Mouse (Mus musculus) E14TG2a.4 (cell line): ENCODE measurements around the gene Tapbpl.

Experiments used
- H3K27me3 ChIP-seq: 2 replicates; pipeline ENCODE4 v1.6.1; 2014; ENCODE audit warnings: low read length, control low read depth; ENCODE audit not compliant: insufficient read depth
- H3K36me3 ChIP-seq: 2 replicates; pipeline ENCODE4 v1.6.1; 2014; ENCODE audit warnings: low read length, control low read depth; ENCODE audit not compliant: insufficient read depth
- H3K4me1 ChIP-seq: replicated peaks from 2 replicates; pipeline ENCODE4 v1.6.1; 2014; ENCODE audit warnings: low read depth, low read length, control low read depth
- H3K4me3 ChIP-seq: replicated peaks from 2 replicates; pipeline ENCODE4 v1.5.1; 2014; ENCODE audit warnings: mild to moderate bottlenecking, low read length
- H3K9me3 ChIP-seq: 2 replicates; pipeline ENCODE4 v1.6.1; 2014; ENCODE audit warnings: low read length, control low read depth
- CTCF ChIP-seq: conservative IDR thresholded peaks from 2 replicates; pipeline ENCODE4 v1.5.1; 2014; ENCODE audit warnings: low read length
- NANOG ChIP-seq: IDR thresholded peaks from 2 replicates; pipeline ENCODE4 v1.6.1; 2014; ENCODE audit warnings: borderline replicate concordance, low read length, mixed read lengths
- POU5F1 ChIP-seq: IDR thresholded peaks from 2 replicates; pipeline ENCODE4 v1.6.1; 2014; ENCODE audit warnings: low read length, borderline replicate concordance

The Tapbpl gene

DNA sequence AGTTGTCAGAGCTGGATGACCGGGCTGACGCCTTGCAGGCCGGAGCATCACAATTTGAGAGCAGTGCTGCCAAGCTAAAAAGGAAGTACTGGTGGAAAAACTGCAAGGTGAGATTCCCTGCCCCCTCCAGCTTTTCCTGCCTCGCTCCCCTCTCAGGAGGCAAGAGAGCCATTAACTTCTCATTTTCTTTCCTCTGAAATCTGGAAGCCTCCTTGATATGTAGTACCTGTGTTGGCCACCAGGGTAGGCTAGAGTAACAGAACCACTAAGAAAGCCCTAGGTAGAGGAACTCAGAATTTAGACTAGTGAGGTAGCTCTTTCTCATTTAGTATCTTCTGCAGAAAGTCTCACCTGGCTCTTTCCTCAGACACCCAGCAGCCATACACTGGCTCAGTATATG is 12.7 kb downstream of the Tapbpl start:
- Histone ChIP-seq H3K27me3 (peaks cover 13% of the 10 kb centered on the region), H3K4me1 (peaks cover 37% of the 10 kb centered on the region), H3K4me3 (no peak overlapping the region), H3K36me3 (peaks cover 22% of the 10 kb centered on the region), H3K9me3 (no peaks in the 10 kb centered on the region)
- TF ChIP-seq CTCF (peak; percentile 94), NANOG (no peak), POU5F1 (no peak)

GRCm38 (mm10) chr6:125217899-125218298 is 13.8 kb downstream of the Tapbpl start:
- H3K4me1 ChIP-seq: peaks cover 37% of the 10 kb centered on the region
- H3K36me3 ChIP-seq: peaks cover 13% of the 10 kb centered on the region
- no peaks in the 10 kb centered on the region for H3K9me3 ChIP-seq
- no peak overlapping the region for H3K4me3 ChIP-seq
- TF ChIP-seq NANOG: no peak
- H3K27me3 ChIP-seq: peaks cover 17% of the 10 kb centered on the region

DNA sequence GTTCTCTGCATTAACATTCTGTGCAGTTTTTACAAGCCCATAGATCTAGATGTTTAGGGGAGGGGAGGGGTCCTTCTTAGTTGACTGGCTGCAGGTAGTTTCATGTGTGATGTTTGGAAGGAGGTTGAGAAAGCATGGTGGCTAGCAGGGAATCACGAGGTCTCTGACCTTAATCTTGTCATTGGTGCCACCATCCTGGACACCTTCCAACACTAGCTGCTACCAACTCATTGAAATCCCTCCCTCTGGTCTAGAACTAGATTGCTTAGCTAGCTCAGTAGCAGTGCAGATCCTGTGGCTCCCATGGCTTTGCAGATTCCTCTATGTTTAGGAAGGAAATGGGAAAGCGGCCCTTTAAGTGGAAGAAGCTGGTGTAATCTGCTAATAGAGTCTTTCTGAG is 14.8 kb downstream of the Tapbpl start:
- Histone ChIP-seq H3K4me1 (peaks cover 37% of the 10 kb centered on the region), H3K9me3 (no peaks in the 10 kb centered on the region), H3K27me3 (peaks cover 22% of the 10 kb centered on the region), H3K36me3 (peaks cover 11% of the 10 kb centered on the region), H3K4me3 (no peak overlapping the region)
- TF ChIP-seq POU5F1: no peak
- no peak for TF ChIP-seq CTCF
- no peak for TF ChIP-seq NANOG

- peak within 1 kb of the TSS; percentile 95 for H3K4me3 ChIP-seq
- peaks cover 24% of the 10 kb centered on the region for H3K27me3 ChIP-seq
- H3K9me3 ChIP-seq: no peaks in the 10 kb centered on the region
- TF ChIP-seq POU5F1 (peak; percentile 100), CTCF (no peak)
- peaks cover 26% of the 10 kb centered on the region for H3K4me1 ChIP-seq
- H3K36me3 ChIP-seq: peaks cover 11% of the 10 kb centered on the region
Observed at GRCm38 (mm10) chr6:125215148-125215954, 16.3 kb downstream of the Tapbpl start, which contains the start of gene Vamp1. Gene Vamp1 (plus strand): TSS chr6:125215551.

DNA sequence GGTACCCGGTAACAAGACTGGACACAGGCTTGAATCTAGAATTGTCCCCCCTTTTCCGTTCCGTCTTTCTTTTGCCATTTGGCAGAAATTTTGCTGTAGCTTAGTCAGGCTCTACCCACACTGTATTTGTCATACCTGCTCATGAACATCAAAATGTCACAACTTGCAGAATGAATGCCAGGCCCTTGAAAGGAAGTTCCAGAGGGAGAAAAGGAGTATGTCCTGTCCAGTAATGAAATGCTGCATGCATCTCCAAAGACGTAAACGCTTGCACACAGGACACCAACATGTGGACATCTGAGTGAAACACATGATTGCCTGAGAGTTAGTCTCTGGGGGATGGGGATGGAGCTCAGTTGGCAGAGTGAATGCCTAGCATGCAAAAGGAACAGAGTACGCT is 17.9 kb downstream of the Tapbpl start:
- Histone ChIP-seq H3K36me3 (no peaks in the 10 kb centered on the region; the same call in 1 of the 2 replicates), H3K9me3 (no peaks in the 10 kb centered on the region), H3K27me3 (peaks cover 24% of the 10 kb centered on the region), H3K4me1 (peaks cover 17% of the 10 kb centered on the region), H3K4me3 (no peak overlapping the region)
- TF ChIP-seq POU5F1 (no peak), NANOG (no peak), CTCF (no peak)

DNA sequence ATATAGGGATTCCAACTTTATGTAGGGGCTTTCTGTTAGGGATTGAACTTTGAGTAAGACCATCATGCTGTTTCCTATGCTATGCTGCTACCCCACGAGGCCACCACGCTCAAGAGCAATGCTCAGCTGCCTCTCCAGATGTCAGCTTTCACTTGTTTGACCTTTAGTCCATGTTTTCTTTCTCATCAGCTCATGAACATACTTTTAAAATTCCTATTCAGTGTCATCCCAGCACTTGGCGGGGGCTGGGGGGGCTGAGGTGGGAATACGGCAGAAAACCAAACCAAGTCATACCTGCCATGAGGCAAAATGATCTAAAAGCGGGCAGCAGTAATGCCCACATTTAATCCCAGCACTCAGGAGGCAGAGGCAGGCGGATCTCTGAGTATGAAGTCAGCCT is 18.5 kb downstream of the Tapbpl start:
- peaks cover 24% of the 10 kb centered on the region for H3K27me3 ChIP-seq
- H3K9me3 ChIP-seq: no peaks in the 10 kb centered on the region
- H3K36me3 ChIP-seq: no peaks in the 10 kb centered on the region; the same call in 1 of the 2 replicates
- TF ChIP-seq CTCF (no peak), POU5F1 (no peak)
- H3K4me3 ChIP-seq: no peak overlapping the region
- H3K4me1 ChIP-seq: peaks cover 11% of the 10 kb centered on the region

DNA sequence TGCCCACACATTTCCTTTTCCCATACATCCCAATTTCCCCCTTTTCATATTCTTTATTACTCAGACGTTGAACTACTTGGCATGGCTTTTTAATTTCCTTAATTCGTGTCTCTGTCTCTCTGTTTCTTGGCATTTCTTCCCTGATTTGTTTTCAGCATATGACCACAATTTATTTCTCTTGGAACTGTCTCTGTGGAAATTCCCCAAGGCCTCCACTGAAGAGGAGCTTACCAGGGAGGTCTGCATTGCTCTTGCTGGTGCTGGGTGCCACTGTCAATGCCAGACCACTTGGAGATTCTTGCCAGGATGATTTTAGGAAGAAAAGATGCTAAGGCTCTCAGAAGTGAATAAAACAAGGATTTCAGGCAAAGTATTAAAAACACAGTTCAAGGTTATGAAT is 19.0 kb downstream of the Tapbpl start:
- Histone ChIP-seq H3K4me3 (no peak overlapping the region), H3K4me1 (peaks cover 10% of the 10 kb centered on the region), H3K9me3 (no peaks in the 10 kb centered on the region), H3K27me3 (peaks cover 24% of the 10 kb centered on the region), H3K36me3 (no peaks in the 10 kb centered on the region)
- TF ChIP-seq CTCF: no peak
- TF ChIP-seq NANOG: no peak
- TF ChIP-seq POU5F1: no peak

DNA sequence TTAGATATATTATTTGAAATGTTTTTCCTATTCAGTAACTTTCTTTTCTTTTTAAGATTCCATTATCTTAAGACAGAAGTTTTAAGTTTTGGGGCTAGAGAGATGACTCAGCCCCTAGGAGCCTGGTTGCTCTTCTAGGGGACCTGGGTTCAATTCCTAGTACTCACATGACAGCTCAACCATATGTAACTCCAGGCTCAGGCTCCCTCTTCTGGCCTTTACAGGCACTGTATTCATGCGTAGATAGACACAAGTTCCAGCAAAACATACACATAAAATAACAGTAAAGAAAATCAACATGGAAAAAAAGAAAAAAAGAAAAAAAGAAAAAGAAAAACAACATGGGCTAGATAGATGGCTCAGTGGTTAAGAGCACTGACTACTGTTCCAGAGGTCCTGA is 21.2 kb downstream of the Tapbpl start:
- Histone ChIP-seq H3K36me3 (no peaks in the 10 kb centered on the region), H3K27me3 (peaks cover 12% of the 10 kb centered on the region), H3K4me3 (no peak overlapping the region), H3K4me1 (peaks cover 9% of the 10 kb centered on the region), H3K9me3 (no peaks in the 10 kb centered on the region)
- TF ChIP-seq POU5F1 (no peak), NANOG (no peak), CTCF (peak; percentile 37)

DNA sequence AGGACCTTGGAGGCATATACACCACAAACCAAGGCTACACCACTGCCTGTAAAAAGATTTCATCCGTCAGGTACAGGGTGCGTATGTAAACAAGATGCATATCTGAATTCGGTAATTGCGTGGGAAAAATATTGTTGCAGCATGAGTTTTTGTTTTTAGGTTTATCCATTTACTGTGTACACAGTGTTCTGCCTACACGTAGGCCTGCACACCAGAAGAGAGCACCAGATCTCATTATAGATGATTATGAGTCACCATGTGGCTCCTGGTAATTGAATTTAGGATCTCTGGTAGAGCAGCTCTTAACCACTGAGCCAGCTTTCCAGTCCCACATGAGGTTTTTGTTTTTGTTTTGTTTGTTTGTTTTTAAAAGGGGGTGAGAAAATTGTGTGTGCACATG is 34.5 kb downstream of the Tapbpl start:
- TF ChIP-seq CTCF (no peak), POU5F1 (no peak)
- Histone ChIP-seq H3K4me1 (peaks cover 73% of the 10 kb centered on the region), H3K9me3 (no peaks in the 10 kb centered on the region), H3K4me3 (no peak overlapping the region), H3K36me3 (peaks cover 25% of the 10 kb centered on the region), H3K27me3 (no peaks in the 10 kb centered on the region)
